Mouse (Mus musculus): ENCODE results near the gene Ddx19a. TPM values are rescaled to one million over a fixed set of nuclear protein-coding genes. Genes with fewer than 3 reads are reported as not detected.
"Not testable (repeated sequence)": the region's sequence is repeated elsewhere in the genome, so short reads cannot be mapped to it uniquely, and the experiment has no call there.

Ddx19a gene
- polyA plus RNA-seq, 1 experiment from 2014 or later, result 14.1 TPM

GRCm38 (mm10) chr8:110945716-110946115 lies 51.9 kb downstream of the Ddx19a start:
- Histone ChIP-seq H3K4me2 (replicated peaks) (no peak overlapping the region), H3K9me3 (no peaks in the 10 kb centered on the region), H3K9ac (no peak overlapping the region), H3K36me3 (no peaks in the 10 kb centered on the region), H3K27ac (no peak overlapping the region), H3K27me3 (no peaks in the 10 kb centered on the region), H3K4me3 (no peak overlapping the region), H3K4me1 (no peaks in the 10 kb centered on the region; the same call in 1 of the 2 replicates)
- no peak for ATAC-seq (ENCODE audit: insufficient number of reproducible peaks, insufficient read depth, low FRiP score, low TSS enrichment)
- 80% methylated on average over 4 of the region's 4 CpGs for WGBS

GRCm38 (mm10) chr8:110944276-110944876 lies 53.2 kb downstream of the Ddx19a start:
- Histone ChIP-seq H3K4me2 (replicated peaks) (no peak overlapping the region), H3K9ac (no peak overlapping the region), H3K27me3 (no peaks in the 10 kb centered on the region), H3K9me3 (no peaks in the 10 kb centered on the region), H3K4me3 (no peak overlapping the region), H3K36me3 (no peaks in the 10 kb centered on the region), H3K4me1 (no peaks in the 10 kb centered on the region; the same call in 1 of the 2 replicates), H3K27ac (no peak overlapping the region)
- 87% methylated on average over 7 of the region's 7 CpGs for WGBS
- ATAC-seq (ENCODE audit: insufficient number of reproducible peaks, insufficient read depth, low FRiP score, low TSS enrichment), result no peak

- H3K4me2 ChIP-seq (replicated peaks), result no peak overlapping the region
- ATAC-seq (ENCODE audit: insufficient number of reproducible peaks, insufficient read depth, low FRiP score, low TSS enrichment), result no peak
- no peaks in the 10 kb centered on the region for H3K9me3 ChIP-seq
- H3K4me3 ChIP-seq, result no peak overlapping the region
- H3K4me1 ChIP-seq, result peaks cover 4% of the 10 kb centered on the region
- WGBS, result 75% methylated on average over 10 of the region's 10 CpGs
- no peak overlapping the region for H3K27ac ChIP-seq
- 0 out of 2 replicates have a peak, but pooled peaks cover 4% of the 10 kb centered on the region for H3K36me3 ChIP-seq
- no peaks in the 10 kb centered on the region for H3K27me3 ChIP-seq
- H3K9ac ChIP-seq, result no peak overlapping the region
Measured at GRCm38 (mm10) chr8:110941453-110941948, 56.1 kb downstream of the Ddx19a start.

GRCm38 (mm10) chr8:110940682-110941452 lies 56.7 kb downstream of the Ddx19a start:
- Histone ChIP-seq H3K4me1 (peaks cover 4% of the 10 kb centered on the region), H3K27ac (no peak overlapping the region), H3K9me3 (no peaks in the 10 kb centered on the region), H3K9ac (no peak overlapping the region), H3K36me3 (0 out of 2 replicates have a peak, but pooled peaks cover 4% of the 10 kb centered on the region), H3K4me2 (replicated peaks) (no peak overlapping the region), H3K4me3 (no peak overlapping the region), H3K27me3 (no peaks in the 10 kb centered on the region)
- 89% methylated on average over 15 of the region's 15 CpGs for WGBS
- ATAC-seq (ENCODE audit: insufficient number of reproducible peaks, insufficient read depth, low FRiP score, low TSS enrichment), result no peak

GRCm38 (mm10) chr8:110938882-110939589 lies 58.6 kb downstream of the Ddx19a start:
- 0 out of 2 replicates have a peak, but pooled peaks have one; percentile 35 for ATAC-seq (ENCODE audit: insufficient number of reproducible peaks, insufficient read depth, low FRiP score, low TSS enrichment)

GRCm38 (mm10) chr8:110936217-110936616 lies 61.4 kb downstream of the Ddx19a start:
- Histone ChIP-seq H3K27me3 (no peaks in the 10 kb centered on the region), H3K9ac (no peak overlapping the region), H3K36me3 (0 out of 2 replicates have a peak, but pooled peaks cover 4% of the 10 kb centered on the region)

More at GRCm38 (mm10) chr8:110938882-110939589, 58.6 kb downstream of the Ddx19a start:
- Histone ChIP-seq H3K27me3 (no peaks in the 10 kb centered on the region), H3K9ac (no peak overlapping the region), H3K9me3 (no peaks in the 10 kb centered on the region), H3K27ac (peak overlapping the region; percentile 50; the same call in 1 of the 2 replicates), H3K4me1 (peaks cover 4% of the 10 kb centered on the region), H3K36me3 (0 out of 2 replicates have a peak, but pooled peaks cover 4% of the 10 kb centered on the region), H3K4me2 (replicated peaks) (no peak overlapping the region), H3K4me3 (no peak overlapping the region)
- WGBS, result 67% methylated on average over 6 of the region's 6 CpGs

GRCm38 (mm10) chr8:110933272-110933671 lies 64.3 kb downstream of the Ddx19a start:
- Histone ChIP-seq H3K27ac (no peak overlapping the region), H3K4me2 (replicated peaks) (no peak overlapping the region), H3K9ac (no peak overlapping the region), H3K36me3 (peaks cover 12% of the 10 kb centered on the region; the same call in 1 of the 2 replicates), H3K4me3 (no peak overlapping the region), H3K27me3 (no peaks in the 10 kb centered on the region), H3K9me3 (no peaks in the 10 kb centered on the region), H3K4me1 (no peaks in the 10 kb centered on the region)
- 95% methylated on average over 2 of the region's 2 CpGs for WGBS
- ATAC-seq (ENCODE audit: insufficient number of reproducible peaks, insufficient read depth, low FRiP score, low TSS enrichment), result no peak

More at GRCm38 (mm10) chr8:110936217-110936616, 61.4 kb downstream of the Ddx19a start:
- Histone ChIP-seq H3K27ac (no peak overlapping the region), H3K4me3 (no peak overlapping the region), H3K9me3 (no peaks in the 10 kb centered on the region), H3K4me2 (replicated peaks) (no peak overlapping the region), H3K4me1 (peaks cover 4% of the 10 kb centered on the region)
- no peak for ATAC-seq (ENCODE audit: insufficient number of reproducible peaks, insufficient read depth, low FRiP score, low TSS enrichment)
- WGBS, result 93% methylated on average over 12 of the region's 12 CpGs

- H3K9me3 ChIP-seq, result no peaks in the 10 kb centered on the region
- H3K9ac ChIP-seq, result no peak overlapping the region
- ATAC-seq (ENCODE audit: insufficient number of reproducible peaks, insufficient read depth, low FRiP score, low TSS enrichment), result no peak
- peaks cover 10% of the 10 kb centered on the region; the same call in 1 of the 2 replicates for H3K36me3 ChIP-seq
- H3K27ac ChIP-seq, result no peak overlapping the region
- H3K4me3 ChIP-seq, result no peak overlapping the region
- no peaks in the 10 kb centered on the region for H3K27me3 ChIP-seq
- 83% methylated on average over 3 of the region's 3 CpGs for WGBS
- H3K4me2 ChIP-seq (replicated peaks), result no peak overlapping the region
- H3K4me1 ChIP-seq, result no peaks in the 10 kb centered on the region
Measured at GRCm38 (mm10) chr8:110932444-110932843, 65.2 kb downstream of the Ddx19a start.

GRCm38 (mm10) chr8:110931176-110931939 lies 66.2 kb downstream of the Ddx19a start:
- Histone ChIP-seq H3K27me3 (no peaks in the 10 kb centered on the region), H3K4me2 (replicated peaks) (no peak overlapping the region), H3K9ac (no peak overlapping the region), H3K4me3 (no peak overlapping the region), H3K9me3 (no peaks in the 10 kb centered on the region), H3K36me3 (peaks cover 8% of the 10 kb centered on the region; the same call in 1 of the 2 replicates), H3K4me1 (peaks cover 8% of the 10 kb centered on the region; the same call in 1 of the 2 replicates), H3K27ac (no peak overlapping the region)
- no peak for ATAC-seq (ENCODE audit: insufficient number of reproducible peaks, insufficient read depth, low FRiP score, low TSS enrichment)
- WGBS, result 74% methylated on average over 12 of the region's 12 CpGs

GRCm38 (mm10) chr8:110929672-110930071 lies 67.9 kb downstream of the Ddx19a start:
- H3K9me3 ChIP-seq; H3K4me1 ChIP-seq; H3K36me3 ChIP-seq; H3K4me2 ChIP-seq (replicated peaks); H3K27ac ChIP-seq; H3K9ac ChIP-seq; ATAC-seq (ENCODE audit: insufficient number of reproducible peaks, insufficient read depth, low FRiP score, low TSS enrichment); H3K4me3 ChIP-seq; H3K27me3 ChIP-seq: not testable (repeated sequence)
- 96% methylated on average over 6 of the region's 8 CpGs for WGBS

GRCm38 (mm10) chr8:110929066-110929465 lies 68.5 kb downstream of the Ddx19a start:
- no peak for ATAC-seq (ENCODE audit: insufficient number of reproducible peaks, insufficient read depth, low FRiP score, low TSS enrichment)
- H3K4me2 ChIP-seq (replicated peaks), result no peak overlapping the region

More at GRCm38 (mm10) chr8:110929066-110929465, 68.5 kb downstream of the Ddx19a start:
- 61% methylated on average over 5 of the region's 5 CpGs for WGBS
- Histone ChIP-seq H3K36me3 (peaks cover 8% of the 10 kb centered on the region; the same call in 1 of the 2 replicates), H3K9me3 (no peaks in the 10 kb centered on the region), H3K4me3 (no peak overlapping the region), H3K4me1 (peaks cover 10% of the 10 kb centered on the region; the same call in 1 of the 2 replicates), H3K27me3 (no peaks in the 10 kb centered on the region), H3K27ac (no peak overlapping the region), H3K9ac (no peak overlapping the region)
